Mouse (Mus musculus) brain, embryonic 14.5 days (tissue): ENCODE measurements around the gene Prex1.

ENCODE experiments used
- CTCF ChIP-seq: fragments of 200-500 bp; IDR thresholded peaks from 2 replicates; pipeline ENCODE4 v1.5.1; 2012; ENCODE audit warnings: inconsistent platforms, mild to moderate bottlenecking, moderate library complexity, borderline replicate concordance; ENCODE audit not compliant: insufficient read depth, insufficient read length; ENCODE audit errors: extremely low read depth
- POLR2A ChIP-seq: fragments of 200-500 bp; IDR thresholded peaks from 2 replicates; pipeline ENCODE4 v1.6.1; 2012; ENCODE audit warnings: mild to moderate bottlenecking, inconsistent platforms, borderline replicate concordance; ENCODE audit not compliant: poor library complexity, insufficient read depth, insufficient read length, severe bottlenecking; ENCODE audit errors: extremely low read depth

- TF ChIP-seq CTCF (no peak), POLR2A (no peak)
These were observed 152.8 kb downstream of the Prex1 start for GRCm38 (mm10) chr2:166560826-166561225.
